Mouse (Mus musculus): ENCODE results near the gene Lmnb2. TPM values are rescaled to one million over a fixed set of nuclear protein-coding genes. Genes with fewer than 3 reads are reported as not detected.

The Lmnb2 gene
- polyA plus RNA-seq, 1 experiment from 2014 or later, result 6.9 TPM

DNA sequence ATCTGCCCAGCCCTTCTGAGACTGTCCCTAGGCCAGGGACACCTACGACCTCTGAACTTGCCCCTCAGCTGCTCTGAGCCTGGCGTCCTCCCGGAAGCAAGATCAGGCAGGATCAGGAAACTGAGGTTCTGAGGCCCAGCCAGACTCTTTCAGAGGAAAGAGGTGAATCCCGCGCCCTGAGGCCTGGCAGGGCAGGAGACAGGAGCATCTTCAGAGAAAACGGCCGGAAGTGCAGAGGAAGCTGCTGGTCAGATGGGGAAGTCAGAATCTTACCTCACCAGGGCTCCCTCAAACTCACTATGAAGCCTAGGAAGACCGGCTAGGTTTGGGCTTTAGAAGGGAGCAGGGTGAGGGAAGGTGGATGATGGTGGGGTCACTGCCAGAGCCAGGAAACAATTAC, 24.9 kb upstream of the Lmnb2 start:
- H3K9ac ChIP-seq (replicated peaks; ENCODE audit: low read depth), result no peak overlapping the region
- no peak for ATAC-seq
- H3K27ac ChIP-seq (ENCODE audit: low read length), result no peak overlapping the region
- no peaks in the 10 kb centered on the region for H3K36me3 ChIP-seq (ENCODE audit: insufficient read depth, low read length)
- H3K4me2 ChIP-seq (replicated peaks; ENCODE audit: low read depth, low read length), result no peak overlapping the region
- 62% methylated on average over 8 of the region's 8 CpGs for WGBS
- H3K4me1 ChIP-seq (ENCODE audit: insufficient read depth, low read depth, low read length), result peaks cover 35% of the 10 kb centered on the region
- no peaks in the 10 kb centered on the region for H3K27me3 ChIP-seq (replicated peaks; ENCODE audit: insufficient read depth, low read length)
- H3K9me3 ChIP-seq (ENCODE audit: low read length), result no peaks in the 10 kb centered on the region
- DNase-seq (ENCODE audit: low spot score), result no peak
- TF ChIP-seq EP300 (IDR thresholded peaks at IDR 0.05) (no peak), CTCF (IDR thresholded peaks at IDR 0.05) (no peak)
- no peak overlapping the region for H3K4me3 ChIP-seq (ENCODE audit: low read depth, low read length)

DNA sequence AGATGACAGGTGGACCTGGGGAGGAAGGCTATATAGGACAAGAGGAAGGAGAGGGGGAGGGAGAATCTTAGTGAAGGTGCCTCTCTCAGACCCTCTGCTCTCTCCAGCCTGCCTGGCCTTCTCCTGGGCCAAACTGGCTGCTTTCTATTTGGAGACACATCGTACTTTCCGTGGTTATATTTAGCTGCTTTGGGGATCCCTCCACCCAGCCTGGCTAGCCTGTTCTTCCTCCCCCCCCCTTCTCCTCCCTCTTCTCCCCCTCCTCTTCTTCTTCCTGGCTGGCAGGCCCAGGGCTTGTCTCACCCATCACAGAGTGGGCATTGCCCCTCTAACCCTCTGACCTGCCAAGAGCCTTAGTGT, 22.9 kb upstream of the Lmnb2 start:
- TF ChIP-seq EP300 (IDR thresholded peaks at IDR 0.05), result no peak
- TF ChIP-seq CTCF (IDR thresholded peaks at IDR 0.05), result no peak
- 4% methylated on average over 2 of the region's 2 CpGs for WGBS
- peaks cover 48% of the 10 kb centered on the region for H3K4me1 ChIP-seq (ENCODE audit: insufficient read depth, low read depth, low read length)

DNA sequence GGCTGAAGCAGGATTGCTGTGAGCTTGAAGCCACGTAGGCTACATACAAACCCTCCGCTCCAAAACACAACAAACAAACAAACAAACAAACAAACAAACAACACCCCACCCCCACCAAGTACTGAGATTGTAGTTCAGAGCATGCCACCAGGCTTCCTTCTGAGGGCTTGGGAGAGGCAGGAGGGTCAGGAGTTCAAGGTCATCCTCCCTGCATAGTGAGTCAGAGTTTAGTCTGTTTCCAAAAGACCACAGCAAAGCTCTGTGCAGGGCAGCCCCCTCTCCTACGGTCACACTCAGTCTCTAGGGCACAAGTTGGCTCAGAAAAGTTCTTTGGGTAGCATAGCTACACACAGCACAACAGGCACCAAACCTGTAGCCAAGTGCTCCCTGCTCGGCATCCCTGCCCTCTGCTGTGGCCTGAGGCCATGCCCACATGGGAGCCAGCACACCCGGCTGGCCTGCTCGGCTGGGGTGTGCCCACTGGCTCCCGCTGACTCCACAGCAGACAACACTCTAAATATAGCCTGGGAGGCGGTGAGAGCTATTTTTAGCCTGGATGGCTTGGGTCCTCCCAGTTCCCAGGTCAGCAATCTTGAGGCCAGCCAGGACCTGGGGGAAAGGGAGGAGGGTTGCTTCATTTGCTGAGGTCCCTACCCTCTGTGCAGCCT, 22.4 kb upstream of the Lmnb2 start:
- WGBS, result 14% methylated on average over 8 of the region's 8 CpGs
- ATAC-seq (peak; percentile 59), DNase-seq (ENCODE audit: low spot score) (peak; percentile 92)
- peaks cover 53% of the 10 kb centered on the region for H3K4me1 ChIP-seq (ENCODE audit: insufficient read depth, low read depth, low read length)
- no peak overlapping the region for H3K9ac ChIP-seq (replicated peaks; ENCODE audit: low read depth)
- peak overlapping the region; percentile 73 for H3K27ac ChIP-seq (ENCODE audit: low read length)
- peak overlapping the region; percentile 62 for H3K4me2 ChIP-seq (replicated peaks; ENCODE audit: low read depth, low read length)
- H3K36me3 ChIP-seq (ENCODE audit: insufficient read depth, low read length), result no peaks in the 10 kb centered on the region
- no peak overlapping the region for H3K4me3 ChIP-seq (ENCODE audit: low read depth, low read length)
- H3K9me3 ChIP-seq (ENCODE audit: low read length), result no peaks in the 10 kb centered on the region
- TF ChIP-seq CTCF (IDR thresholded peaks at IDR 0.05) (no peak), EP300 (IDR thresholded peaks at IDR 0.05) (0 out of 2 replicates have a peak, but pooled peaks have one; percentile 27)
- no peaks in the 10 kb centered on the region for H3K27me3 ChIP-seq (replicated peaks; ENCODE audit: insufficient read depth, low read length)

More for the DNA sequence above, 22.9 kb upstream of the Lmnb2 start:
- no peak overlapping the region for H3K4me2 ChIP-seq (replicated peaks; ENCODE audit: low read depth, low read length)
- H3K4me3 ChIP-seq (ENCODE audit: low read depth, low read length), result no peak overlapping the region
- H3K27ac ChIP-seq (ENCODE audit: low read length), result peak overlapping the region; percentile 73; the same call in 1 of the 2 replicates
- no peak for DNase-seq (ENCODE audit: low spot score)
- H3K27me3 ChIP-seq (replicated peaks; ENCODE audit: insufficient read depth, low read length), result no peaks in the 10 kb centered on the region
- no peaks in the 10 kb centered on the region for H3K9me3 ChIP-seq (ENCODE audit: low read length)
- no peak overlapping the region for H3K9ac ChIP-seq (replicated peaks; ENCODE audit: low read depth)
- ATAC-seq, result no peak
- no peaks in the 10 kb centered on the region for H3K36me3 ChIP-seq (ENCODE audit: insufficient read depth, low read length)

DNA sequence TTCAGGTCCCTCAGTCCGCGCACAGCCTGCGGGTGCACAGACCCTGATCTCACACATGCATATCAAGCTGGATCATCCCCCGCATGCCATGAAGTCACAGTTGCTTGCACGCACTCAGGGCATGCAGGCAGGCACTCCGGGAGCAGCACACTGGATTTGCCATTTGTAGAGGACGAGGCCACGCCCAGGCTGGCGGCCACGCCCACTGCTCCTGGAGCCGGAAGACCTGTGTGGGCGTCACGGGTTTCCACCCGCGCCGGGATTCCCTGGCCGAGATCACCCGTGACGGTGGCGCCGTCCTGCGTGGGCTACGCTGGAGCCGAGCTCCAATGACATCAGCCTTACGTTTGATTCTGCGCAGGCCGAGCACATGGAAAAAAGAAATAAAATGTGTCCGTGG, 21.6 kb upstream of the Lmnb2 start:
- 5% methylated on average over 28 of the region's 28 CpGs for WGBS
- TF ChIP-seq EP300 (IDR thresholded peaks at IDR 0.05) (no peak), CTCF (IDR thresholded peaks at IDR 0.05) (no peak)

DNA sequence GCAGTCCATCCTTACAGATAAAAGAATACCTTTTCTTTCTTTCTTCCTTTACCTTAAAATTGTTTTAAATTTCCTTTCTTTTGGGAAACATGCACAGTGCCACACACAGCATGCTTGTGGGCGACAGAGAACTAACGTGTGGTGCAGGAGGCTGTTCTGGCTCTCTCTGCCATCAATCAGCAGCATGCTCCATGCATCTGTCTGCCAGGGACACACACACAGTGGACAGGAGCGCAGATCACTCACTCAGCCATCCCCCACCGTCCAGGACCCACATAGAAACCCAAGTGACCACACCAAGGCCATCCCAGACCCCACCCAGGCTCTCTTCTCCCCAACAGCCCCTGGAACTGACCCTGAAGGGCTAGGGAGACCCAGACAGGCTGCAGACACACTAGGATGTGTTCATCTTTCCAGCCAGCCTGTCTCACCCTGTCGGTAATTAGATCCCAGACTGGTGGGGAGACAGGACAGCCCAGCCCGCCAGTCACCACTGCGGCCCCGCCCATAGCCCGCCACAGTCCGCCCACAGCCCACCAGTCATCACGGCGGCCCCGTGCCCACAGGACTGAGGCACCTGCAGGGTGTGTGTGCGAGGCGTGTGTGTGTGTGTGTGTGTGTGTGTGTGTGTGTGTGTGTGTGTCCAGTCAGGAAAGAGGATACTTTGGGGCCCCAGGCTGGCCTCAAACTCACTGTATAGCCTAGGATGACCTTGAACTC, 20.9 kb upstream of the Lmnb2 start:
- peak overlapping the region; percentile 62 for H3K4me2 ChIP-seq (replicated peaks; ENCODE audit: low read depth, low read length)
- WGBS, result 21% methylated on average over 11 of the region's 15 CpGs
- DNase-seq (ENCODE audit: low spot score) (peak; percentile 28), ATAC-seq (no peak)
- no peaks in the 10 kb centered on the region for H3K27me3 ChIP-seq (replicated peaks; ENCODE audit: insufficient read depth, low read length)
- no peak overlapping the region for H3K27ac ChIP-seq (ENCODE audit: low read length)
- no peaks in the 10 kb centered on the region for H3K36me3 ChIP-seq (ENCODE audit: insufficient read depth, low read length)
- peak overlapping the region; percentile 24; the same call in 1 of the 2 replicates for H3K4me3 ChIP-seq (ENCODE audit: low read depth, low read length)
- H3K9me3 ChIP-seq (ENCODE audit: low read length), result no peaks in the 10 kb centered on the region
- peaks cover 56% of the 10 kb centered on the region for H3K4me1 ChIP-seq (ENCODE audit: insufficient read depth, low read depth, low read length)
- no peak for TF ChIP-seq EP300 (IDR thresholded peaks at IDR 0.05)
- TF ChIP-seq CTCF (IDR thresholded peaks at IDR 0.05), result no peak
- no peak overlapping the region for H3K9ac ChIP-seq (replicated peaks; ENCODE audit: low read depth)

More for the DNA sequence above, 21.6 kb upstream of the Lmnb2 start:
- Histone ChIP-seq H3K4me3 (ENCODE audit: low read depth, low read length) (peak overlapping the region; percentile 24), H3K9me3 (ENCODE audit: low read length) (no peaks in the 10 kb centered on the region), H3K27ac (ENCODE audit: low read length) (peak overlapping the region; percentile 73; the same call in 1 of the 2 replicates), H3K9ac (replicated peaks; ENCODE audit: low read depth) (no peak overlapping the region), H3K4me1 (ENCODE audit: insufficient read depth, low read depth, low read length) (peaks cover 56% of the 10 kb centered on the region), H3K27me3 (replicated peaks; ENCODE audit: insufficient read depth, low read length) (no peaks in the 10 kb centered on the region), H3K36me3 (ENCODE audit: insufficient read depth, low read length) (no peaks in the 10 kb centered on the region), H3K4me2 (replicated peaks; ENCODE audit: low read depth, low read length) (peak overlapping the region; percentile 62)
- DNase-seq (ENCODE audit: low spot score) (peak; percentile 90), ATAC-seq (peak; percentile 55)

DNA sequence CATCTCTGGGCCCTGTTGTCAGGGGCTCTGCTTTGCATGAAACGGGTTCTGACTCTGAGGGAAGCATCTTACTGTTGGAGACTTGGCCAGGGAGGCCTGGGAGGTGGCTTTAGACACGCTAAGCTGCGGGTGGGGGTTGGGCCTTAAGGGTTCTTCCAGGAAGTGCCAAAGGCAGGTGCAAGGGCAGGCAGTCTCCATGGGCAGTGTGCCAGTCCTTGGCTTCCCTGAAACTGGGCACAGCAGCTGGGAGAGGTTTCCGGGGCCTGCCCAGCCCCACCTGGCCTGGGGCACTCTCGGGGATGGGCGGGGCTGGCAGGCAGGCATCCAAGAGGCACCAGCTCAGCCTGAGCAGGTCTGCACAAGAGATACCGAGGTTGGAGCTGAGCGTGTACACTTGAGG, 19.6 kb upstream of the Lmnb2 start:
- DNase-seq (ENCODE audit: low spot score) (peak; percentile 93), ATAC-seq (peak; percentile 71)
- peaks cover 60% of the 10 kb centered on the region for H3K4me1 ChIP-seq (ENCODE audit: insufficient read depth, low read depth, low read length)
- H3K27ac ChIP-seq (ENCODE audit: low read length), result peak overlapping the region; percentile 59
- no peaks in the 10 kb centered on the region for H3K27me3 ChIP-seq (replicated peaks; ENCODE audit: insufficient read depth, low read length)
- peak overlapping the region; percentile 6; the same call in 1 of the 2 replicates for H3K4me2 ChIP-seq (replicated peaks; ENCODE audit: low read depth, low read length)
- H3K36me3 ChIP-seq (ENCODE audit: insufficient read depth, low read length), result no peaks in the 10 kb centered on the region
- no peak overlapping the region for H3K4me3 ChIP-seq (ENCODE audit: low read depth, low read length)
- H3K9me3 ChIP-seq (ENCODE audit: low read length), result no peaks in the 10 kb centered on the region
- 22% methylated on average over 7 of the region's 8 CpGs for WGBS
- TF ChIP-seq EP300 (IDR thresholded peaks at IDR 0.05), result peak; percentile 79
- no peak for TF ChIP-seq CTCF (IDR thresholded peaks at IDR 0.05)
- H3K9ac ChIP-seq (replicated peaks; ENCODE audit: low read depth), result no peak overlapping the region

Data from lung, postnatal 0 days (tissue).